Mouse (Mus musculus) MEL (cell line): ENCODE measurements at regions not wholly inside any gene's neighbourhood (a gene's known extent, or its start where the extent isn't known, plus 50 kb on each side); places are given as distances from the start of the nearest gene placed in this dataset.

Source experiments
- DNase-seq: peaks from one replicate; pipeline ENCODE4 v3.0.0; 2011; ENCODE audit warnings: low read depth, low spot score
- H3K27ac ChIP-seq: 2 replicates; pipeline ENCODE4 v1.5.1; 2012; ENCODE audit warnings: low read depth, mild to moderate bottlenecking, control low read depth, low read length, moderate library complexity; ENCODE audit not compliant: control insufficient read depth
- H3K27me3 ChIP-seq, 2 experiments: fragments of 150-350 bp in 1 of 2; sonication (generic) in 1 of 2; 2 replicates each; pipeline ENCODE4 v1.6.1; 2012; ENCODE audit warnings: low read length in 2 of 2, mild to moderate bottlenecking in 2 of 2, improper control_type of control experiment in 1 of 2, moderate library complexity in 1 of 2; ENCODE audit not compliant: insufficient read depth in 2 of 2, control insufficient read depth in 1 of 2
- H3K36me3 ChIP-seq, 2 experiments: 2 replicates each; pipeline ENCODE4 v1.6.1; 2012 to 2014; ENCODE audit warnings: low read length in 2 of 2, improper control_type of control experiment in 1 of 2, inconsistent platforms in 1 of 2, mild to moderate bottlenecking in 1 of 2; ENCODE audit not compliant: insufficient read depth in 2 of 2, control insufficient read depth in 1 of 2
- H3K4me1 ChIP-seq, 2 experiments: fragments of 150-350 bp in 1 of 2; sonication (generic) in 1 of 2; 2 replicates each; pipeline ENCODE4 v1.6.1; 2012; ENCODE audit warnings: low read length in 2 of 2, improper control_type of control experiment in 1 of 2, mild to moderate bottlenecking in 1 of 2; ENCODE audit not compliant: insufficient read depth in 2 of 2, control insufficient read depth in 1 of 2
- H3K4me3 ChIP-seq, 2 experiments: fragments of 150-350 bp in 1 of 2; sonication (generic) in 1 of 2; 2 replicates each; pipeline ENCODE4 v1.5.1; 2012; ENCODE audit warnings: low read depth in 2 of 2, low read length in 2 of 2, mild to moderate bottlenecking in 2 of 2, moderate library complexity in 2 of 2, control low read depth in 1 of 2, improper control_type of control experiment in 1 of 2; ENCODE audit not compliant: control insufficient read depth in 1 of 2, insufficient read depth in 1 of 2
- H3K79me2 ChIP-seq: 2 replicates; pipeline ENCODE4 v1.6.1; 2012; ENCODE audit warnings: mild to moderate bottlenecking, low read length, moderate library complexity; ENCODE audit not compliant: control insufficient read depth, poor library complexity, insufficient read depth
- H3K9ac ChIP-seq: 2 replicates; pipeline ENCODE4 v1.6.1; 2012; ENCODE audit warnings: low read depth, mild to moderate bottlenecking, control low read depth, low read length, moderate library complexity; ENCODE audit not compliant: control insufficient read depth, poor library complexity, severe bottlenecking
- H3K9me3 ChIP-seq: fragments of 150-350 bp; sonication (generic); replicated peaks from 2 replicates; pipeline ENCODE4 v1.6.1; 2012; ENCODE audit warnings: mild to moderate bottlenecking, low read length, improper control_type of control experiment, moderate library complexity; ENCODE audit not compliant: insufficient read depth
- BHLHE40 ChIP-seq: IDR thresholded peaks from 2 replicates; pipeline ENCODE4 v1.6.1; 2012; ENCODE audit warnings: low read depth, mild to moderate bottlenecking, inconsistent platforms, low read length, improper control_type of control experiment, borderline replicate concordance
- CHD2 ChIP-seq: IDR thresholded peaks from 2 replicates; pipeline ENCODE4 v1.6.1; 2011; ENCODE audit warnings: low read length, improper control_type of control experiment
- CTCF ChIP-seq, 3 experiments: IDR thresholded peaks in 2 of 3; conservative IDR thresholded peaks in 1 of 3; 2 replicates each; pipeline ENCODE4 v1.5.1; 2011 to 2012; ENCODE audit warnings: low read length in 3 of 3, low read depth in 2 of 3, mild to moderate bottlenecking in 2 of 3, improper control_type of control experiment in 1 of 3, inconsistent platforms in 1 of 3, mixed read lengths in 1 of 3, moderate library complexity in 1 of 3; ENCODE audit not compliant: control insufficient read depth in 1 of 3, insufficient read depth in 1 of 3, poor library complexity in 1 of 3, severe bottlenecking in 1 of 3
- E2F4 ChIP-seq: IDR thresholded peaks from 2 replicates; pipeline ENCODE4 v1.6.1; 2011; ENCODE audit warnings: low read depth, low read length, improper control_type of control experiment, borderline replicate concordance
- ELF1 ChIP-seq: IDR thresholded peaks from 2 replicates; pipeline ENCODE4 v1.6.1; 2014; ENCODE audit warnings: low read depth, mild to moderate bottlenecking, inconsistent platforms, low read length, improper control_type of control experiment, moderate library complexity
- GATA1 ChIP-seq: IDR thresholded peaks from 2 replicates; pipeline ENCODE4 v1.6.1; 2011; ENCODE audit warnings: low read depth, low read length, improper control_type of control experiment
- KAT2A ChIP-seq: conservative IDR thresholded peaks from 2 replicates; pipeline ENCODE4 v1.6.1; 2012; ENCODE audit warnings: low read depth, low read length, improper control_type of control experiment, inconsistent platforms
- MYB ChIP-seq: IDR thresholded peaks from 2 replicates; pipeline ENCODE4 v1.6.1; 2011; ENCODE audit warnings: mild to moderate bottlenecking, low read depth, low read length, improper control_type of control experiment
- NRF1 ChIP-seq: IDR thresholded peaks from 2 replicates; pipeline ENCODE4 v1.6.1; 2014; ENCODE audit warnings: low read depth, mild to moderate bottlenecking, inconsistent platforms, low read length, improper control_type of control experiment, moderate library complexity; ENCODE audit not compliant: poor library complexity, insufficient read depth, severe bottlenecking
- SMC3 ChIP-seq: IDR thresholded peaks from 2 replicates; pipeline ENCODE4 v1.6.1; 2011; ENCODE audit warnings: low read depth, low read length, improper control_type of control experiment
- TBP ChIP-seq: IDR thresholded peaks from 2 replicates; pipeline ENCODE4 v1.8.0; 2011; ENCODE audit warnings: low read depth, low read length, improper control_type of control experiment
- UBTF ChIP-seq: IDR thresholded peaks from 2 replicates; pipeline ENCODE4 v1.6.1; 2012; ENCODE audit warnings: low read depth, mild to moderate bottlenecking, inconsistent platforms, low read length, improper control_type of control experiment, moderate library complexity, borderline replicate concordance; ENCODE audit not compliant: insufficient read depth
- ZC3H11A ChIP-seq: IDR thresholded peaks from 2 replicates; pipeline ENCODE4 v1.6.1; 2012; ENCODE audit warnings: low read depth, mild to moderate bottlenecking, inconsistent platforms, low read length, improper control_type of control experiment
- ZKSCAN1 ChIP-seq: IDR thresholded peaks from 2 replicates; pipeline ENCODE4 v1.6.1; 2012; ENCODE audit warnings: low read depth, mild to moderate bottlenecking, inconsistent platforms, low read length, improper control_type of control experiment, moderate library complexity
- ZNF384 ChIP-seq: IDR thresholded peaks from 2 replicates; pipeline ENCODE4 v1.6.1; 2012; ENCODE audit warnings: low read depth, mild to moderate bottlenecking, inconsistent platforms, low read length, improper control_type of control experiment

- TF ChIP-seq ZNF384 (no peak), BHLHE40 (no peak), UBTF (no peak), GATA1 (peak; percentile 13; the same call in 1 of the 2 replicates), TBP (no peak)
- Histone ChIP-seq H3K79me2 (no peaks in the 10 kb centered on the region), H3K4me1 (0 out of 4 replicates have a peak, but pooled peaks cover 0 to 3% of the 10 kb centered on the region in 2 experiments), H3K9me3 (no peaks in the 10 kb centered on the region), H3K36me3 (peaks cover 0 to 2% of the 10 kb centered on the region in 2 experiments; a peak in 1 of 4 replicates), H3K27ac (no peak overlapping the region), H3K4me3 (no peak overlapping the region), H3K27me3 (no peaks in the 10 kb centered on the region; a peak in 1 of 4 replicates), H3K9ac (no peak overlapping the region)
- peak; percentile 37 for DNase-seq
These were observed 278.6 kb upstream of the Atp11b start for GRCm38 (mm10) chr3:35475326-35475725.

GRCm38 (mm10) chr3:35480714-35481695, 272.9 kb upstream of the Atp11b start:
- no peak overlapping the region for H3K27ac ChIP-seq
- H3K4me3 ChIP-seq: no peak overlapping the region
- no peaks in the 10 kb centered on the region for H3K9me3 ChIP-seq
- TF ChIP-seq CTCF (IDR thresholded peaks at IDR 0.05 in 2 of 3, conservative IDR thresholded peaks at IDR 0.05 in 1 of 3; ENCODE audit: control insufficient read depth in 1 of 3, insufficient read depth in 1 of 3, low read depth in 2 of 3, low read length in 3 of 3, poor library complexity in 1 of 3, severe bottlenecking in 1 of 3): no peak
- TF ChIP-seq ELF1: no peak
- no peak for TF ChIP-seq ZC3H11A
- TF ChIP-seq CHD2: no peak
- no peak for TF ChIP-seq KAT2A
- no peak for TF ChIP-seq SMC3
- no peak for TF ChIP-seq UBTF
- no peak for TF ChIP-seq MYB
- no peak for TF ChIP-seq ZKSCAN1
- no peak for TF ChIP-seq NRF1
- TF ChIP-seq E2F4: no peak
- no peak for DNase-seq
- no peaks in the 10 kb centered on the region for H3K79me2 ChIP-seq
- H3K9ac ChIP-seq: no peak overlapping the region
- no peaks in the 10 kb centered on the region for H3K36me3 ChIP-seq
- H3K27me3 ChIP-seq: no peaks in the 10 kb centered on the region
- H3K4me1 ChIP-seq: peaks cover 0 to 1% of the 10 kb centered on the region in 2 experiments; a peak in 1 of 4 replicates
